Mouse (Mus musculus) G1E (cell line): ENCODE results near the gene Tomm22.

Experiments
- CTCF ChIP-seq: IDR thresholded peaks from 2 replicates; pipeline ENCODE4 v1.5.1; 2012; ENCODE audit warnings: low read depth, low read length, inconsistent platforms, mixed read lengths
- GATA1 ChIP-seq: IDR thresholded peaks from 2 replicates; pipeline ENCODE4 v1.6.1; 2012; ENCODE audit warnings: borderline replicate concordance, low read length, inconsistent platforms, mixed read lengths
- GATA2 ChIP-seq: IDR thresholded peaks from 2 replicates; pipeline ENCODE4 v1.6.1; 2012; ENCODE audit warnings: low read depth, low read length, inconsistent platforms, borderline replicate concordance

DNA sequence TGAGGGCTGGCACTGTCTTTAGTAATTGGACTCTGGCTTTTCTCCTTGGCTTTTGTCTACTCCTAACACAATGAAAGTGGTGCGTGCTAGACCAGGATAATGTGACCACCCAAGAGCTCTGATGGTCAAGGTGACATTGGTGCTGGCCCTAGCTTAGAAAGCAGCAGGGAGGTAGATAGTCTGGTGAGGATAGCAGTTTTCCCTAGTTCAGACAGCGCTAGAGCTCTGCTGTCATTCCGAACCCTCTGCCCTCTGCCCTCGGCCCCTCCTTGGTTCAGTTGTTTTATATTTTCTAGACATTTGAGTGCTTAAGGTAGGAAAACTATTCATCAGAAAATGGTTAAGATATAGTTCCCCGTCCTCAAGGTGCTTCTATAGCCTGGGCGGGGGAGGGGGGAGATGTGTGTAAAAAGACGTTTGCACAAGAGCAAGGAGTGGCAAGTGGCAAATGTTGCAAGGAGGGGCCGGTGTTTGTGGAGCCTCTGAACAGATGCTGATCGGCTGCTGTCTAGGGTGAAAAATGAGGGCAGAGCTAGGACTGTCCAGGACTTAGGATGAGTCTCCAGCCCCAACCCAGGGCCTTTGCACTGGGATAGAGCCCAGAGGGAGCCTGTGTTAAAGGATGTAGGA lies 27.0 kb downstream of the Tomm22 start:
- TF ChIP-seq CTCF (no peak), GATA1 (no peak), GATA2 (no peak)
